Mouse (Mus musculus): Measurements from ENCODE around the gene Slc6a16. TPM values are rescaled to one million over a fixed set of nuclear protein-coding genes. Genes with fewer than 3 reads are reported as not detected.

Slc6a16 gene
- total and polyA plus RNA-seq, 2 experiments from 2014 or later = 0.16 to 2.3 TPM

DNA sequence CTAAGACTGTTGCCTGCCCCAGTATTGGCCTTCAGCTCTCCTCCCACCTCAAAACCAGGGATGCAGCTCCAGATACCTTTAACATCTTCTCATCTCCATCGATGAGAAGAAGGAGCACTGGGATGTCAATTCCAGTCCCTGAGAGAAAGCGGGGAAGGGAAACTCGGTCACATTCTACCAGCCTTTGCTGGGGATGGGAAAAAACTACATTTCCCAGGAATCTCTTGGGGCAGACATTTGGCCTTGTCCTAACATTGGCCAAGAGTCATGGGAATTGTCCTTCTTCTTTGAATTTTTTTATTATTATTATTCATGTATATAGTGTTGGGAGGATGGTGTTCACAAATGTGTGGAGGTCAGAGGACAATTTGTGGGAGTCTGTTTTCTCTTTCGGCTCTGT lies 81.4 kb downstream of the Slc6a16 start:
- no peak overlapping the region for H3K27ac ChIP-seq (ENCODE audit: low read depth, low read length)
- H3K9me3 ChIP-seq (ENCODE audit: low read length) = no peaks in the 10 kb centered on the region
- no peak for TF ChIP-seq CTCF (IDR thresholded peaks at IDR 0.05)
- no peaks in the 10 kb centered on the region for H3K4me1 ChIP-seq (ENCODE audit: insufficient read depth, low read length)
- no peak for ATAC-seq (ENCODE audit: low FRiP score)
- WGBS = 87% methylated on average over 4 of the region's 4 CpGs
- peaks cover 27% of the 10 kb centered on the region for H3K36me3 ChIP-seq (ENCODE audit: insufficient read depth, low read length)
- H3K4me3 ChIP-seq (ENCODE audit: low read depth, low read length) = no peak overlapping the region
- no peak overlapping the region for H3K9ac ChIP-seq (replicated peaks; ENCODE audit: low read length, poor library complexity, severe bottlenecking)
- no peak overlapping the region for H3K4me2 ChIP-seq (ENCODE audit: low read depth, low read length, poor library complexity, severe bottlenecking)
- DNase-seq (ENCODE audit: low spot score) = no peak
- H3K27me3 ChIP-seq (ENCODE audit: insufficient read depth, low read length) = no peaks in the 10 kb centered on the region

Other genes starting within 250 kb of the Slc6a16 start
Only the 30 nearest of the 38 such genes appear.
- 17.4 and 17.9 TPM in 2 replicates for gene Prr12, start 188.2 kb upstream of the Slc6a16 start, total RNA-seq (2014; rRNA removed)
- gene Prr12, start 188.2 kb upstream of the Slc6a16 start, polyA plus RNA-seq (2015; fragmentation: Nextera tagmentation; extraction: Ambion mirVana) = 8.8 and 9.2 TPM in 2 replicates
- gene Nosip, start 178.7 kb upstream of the Slc6a16 start, total RNA-seq (2014; rRNA removed) = 68.3 and 79.4 TPM in 2 replicates
- gene Nosip, start 178.7 kb upstream of the Slc6a16 start, polyA plus RNA-seq (2015; fragmentation: Nextera tagmentation; extraction: Ambion mirVana) = 70.0 and 72.3 TPM in 2 replicates
- 7.7 and 10.3 TPM in 2 replicates for gene Prrg2, start 178.4 kb upstream of the Slc6a16 start, total RNA-seq (2014; rRNA removed)
- 13.7 and 15.7 TPM in 2 replicates for gene Prrg2, start 178.4 kb upstream of the Slc6a16 start, polyA plus RNA-seq (2015; fragmentation: Nextera tagmentation; extraction: Ambion mirVana)
- 24.2 and 29.5 TPM in 2 replicates for gene Rcn3, start 148.9 kb upstream of the Slc6a16 start, total RNA-seq (2014; rRNA removed)
- gene Rcn3, start 148.9 kb upstream of the Slc6a16 start, polyA plus RNA-seq (2015; fragmentation: Nextera tagmentation; extraction: Ambion mirVana) = 31.9 and 33.6 TPM in 2 replicates
- 27.2 and 30.5 TPM in 2 replicates for gene Fcgrt, start 137.2 kb upstream of the Slc6a16 start, total RNA-seq (2014; rRNA removed)
- gene Fcgrt, start 137.2 kb upstream of the Slc6a16 start, polyA plus RNA-seq (2015; fragmentation: Nextera tagmentation; extraction: Ambion mirVana) = 36.4 and 44.5 TPM in 2 replicates
- gene Rps11, start 116.6 kb upstream of the Slc6a16 start, total RNA-seq (2014; rRNA removed) = 1,069 and 1,136 TPM in 2 replicates
- 671 and 697 TPM in 2 replicates for gene Rps11, start 116.6 kb upstream of the Slc6a16 start, polyA plus RNA-seq (2015; fragmentation: Nextera tagmentation; extraction: Ambion mirVana)
- gene Rpl13a, start 112.3 kb upstream of the Slc6a16 start, total RNA-seq (2014; rRNA removed) = 1,048 and 1,621 TPM in 2 replicates
- gene Rpl13a, start 112.3 kb upstream of the Slc6a16 start, polyA plus RNA-seq (2015; fragmentation: Nextera tagmentation; extraction: Ambion mirVana) = 667 and 701 TPM in 2 replicates
- gene Gm45713, start 104.9 kb upstream of the Slc6a16 start, total RNA-seq (2014; rRNA removed) = 2.0 TPM in 1 of 2 replicates, not detected in the other
- 0.39 TPM in 1 of 2 replicates, not detected in the other for gene Gm45713, start 104.9 kb upstream of the Slc6a16 start, polyA plus RNA-seq (2015; fragmentation: Nextera tagmentation; extraction: Ambion mirVana)
- gene Flt3l, start 104.7 kb upstream of the Slc6a16 start, total RNA-seq (2014; rRNA removed) = 3.4 and 7.8 TPM in 2 replicates
- 1.3 and 1.7 TPM in 2 replicates for gene Flt3l, start 104.7 kb upstream of the Slc6a16 start, polyA plus RNA-seq (2015; fragmentation: Nextera tagmentation; extraction: Ambion mirVana)
- 104 and 124 TPM in 2 replicates for gene Pih1d1, start 86.8 kb upstream of the Slc6a16 start, total RNA-seq (2014; rRNA removed)
- gene Pih1d1, start 86.8 kb upstream of the Slc6a16 start, polyA plus RNA-seq (2015; fragmentation: Nextera tagmentation; extraction: Ambion mirVana) = 77.1 and 81.6 TPM in 2 replicates
- 18.9 and 22.0 TPM in 2 replicates for gene Aldh16a1, start 86.5 kb upstream of the Slc6a16 start, total RNA-seq (2014; rRNA removed)
- gene Aldh16a1, start 86.5 kb upstream of the Slc6a16 start, polyA plus RNA-seq (2015; fragmentation: Nextera tagmentation; extraction: Ambion mirVana) = 12.9 and 15.2 TPM in 2 replicates
- 1.9 and 2.5 TPM in 2 replicates for gene Slc17a7, start 77.1 kb upstream of the Slc6a16 start, total RNA-seq (2014; rRNA removed)
- gene Slc17a7, start 77.1 kb upstream of the Slc6a16 start, polyA plus RNA-seq (2015; fragmentation: Nextera tagmentation; extraction: Ambion mirVana) = 0.95 and 0.96 TPM in 2 replicates
- not detected in 2 replicates for gene Gfy, start 61.5 kb upstream of the Slc6a16 start, total RNA-seq (2014; rRNA removed)
- gene Gfy, start 61.5 kb upstream of the Slc6a16 start, polyA plus RNA-seq (2015; fragmentation: Nextera tagmentation; extraction: Ambion mirVana) = 0.11 and 0.51 TPM in 2 replicates
- not detected in 2 replicates for gene Pth2, start 60.1 kb upstream of the Slc6a16 start, total RNA-seq (2014; rRNA removed)
- gene Pth2, start 60.1 kb upstream of the Slc6a16 start, polyA plus RNA-seq (2015; fragmentation: Nextera tagmentation; extraction: Ambion mirVana) = 0.93 and 1.3 TPM in 2 replicates
- gene Ccdc155, start 36.2 kb upstream of the Slc6a16 start, total RNA-seq (2014; rRNA removed) = 0.24 and 0.38 TPM in 2 replicates
- 0.32 and 0.50 TPM in 2 replicates for gene Ccdc155, start 36.2 kb upstream of the Slc6a16 start, polyA plus RNA-seq (2015; fragmentation: Nextera tagmentation; extraction: Ambion mirVana)
- gene Dkkl1, start 28.9 kb upstream of the Slc6a16 start, total RNA-seq (2014; rRNA removed) = 9.0 and 14.4 TPM in 2 replicates
- 23.8 and 23.9 TPM in 2 replicates for gene Dkkl1, start 28.9 kb upstream of the Slc6a16 start, polyA plus RNA-seq (2015; fragmentation: Nextera tagmentation; extraction: Ambion mirVana)
- gene Tead2, start 25.3 kb upstream of the Slc6a16 start, total RNA-seq (2014; rRNA removed) = 31.2 and 54.8 TPM in 2 replicates
- gene Tead2, start 25.3 kb upstream of the Slc6a16 start, polyA plus RNA-seq (2015; fragmentation: Nextera tagmentation; extraction: Ambion mirVana) = 16.8 and 17.0 TPM in 2 replicates
- gene Cd37, start 2.0 kb upstream of the Slc6a16 start, total RNA-seq (2014; rRNA removed) = 1.2 and 1.7 TPM in 2 replicates
- 1.5 and 2.4 TPM in 2 replicates for gene Cd37, start 2.0 kb upstream of the Slc6a16 start, polyA plus RNA-seq (2015; fragmentation: Nextera tagmentation; extraction: Ambion mirVana)
- not detected in 2 replicates for gene Slc6a21, start 36.4 kb downstream of the Slc6a16 start, total RNA-seq (2014; rRNA removed)
- gene Slc6a21, start 36.4 kb downstream of the Slc6a16 start, polyA plus RNA-seq (2015; fragmentation: Nextera tagmentation; extraction: Ambion mirVana) = not detected in 2 replicates
- gene Trpm4, start 92.7 kb downstream of the Slc6a16 start, total RNA-seq (2014; rRNA removed) = 22.6 and 35.4 TPM in 2 replicates
- gene Trpm4, start 92.7 kb downstream of the Slc6a16 start, polyA plus RNA-seq (2015; fragmentation: Nextera tagmentation; extraction: Ambion mirVana) = 10.4 and 10.7 TPM in 2 replicates
- gene Hrc, start 94.2 kb downstream of the Slc6a16 start, total RNA-seq (2014; rRNA removed) = 0.33 TPM in 1 of 2 replicates, not detected in the other
- 0.26 and 0.49 TPM in 2 replicates for gene Hrc, start 94.2 kb downstream of the Slc6a16 start, polyA plus RNA-seq (2015; fragmentation: Nextera tagmentation; extraction: Ambion mirVana)
- 87.4 and 104 TPM in 2 replicates for gene Ppfia3, start 125.9 kb downstream of the Slc6a16 start, total RNA-seq (2014; rRNA removed)
- gene Ppfia3, start 125.9 kb downstream of the Slc6a16 start, polyA plus RNA-seq (2015; fragmentation: Nextera tagmentation; extraction: Ambion mirVana) = 28.9 and 31.6 TPM in 2 replicates
- 68.6 and 96.6 TPM in 2 replicates for gene Lin7b, start 129.5 kb downstream of the Slc6a16 start, total RNA-seq (2014; rRNA removed)
- 59.9 and 70.3 TPM in 2 replicates for gene Lin7b, start 129.5 kb downstream of the Slc6a16 start, polyA plus RNA-seq (2015; fragmentation: Nextera tagmentation; extraction: Ambion mirVana)
- gene Snrnp70, start 154.7 kb downstream of the Slc6a16 start, total RNA-seq (2014; rRNA removed) = 249 and 258 TPM in 2 replicates
- 108 and 131 TPM in 2 replicates for gene Snrnp70, start 154.7 kb downstream of the Slc6a16 start, polyA plus RNA-seq (2015; fragmentation: Nextera tagmentation; extraction: Ambion mirVana)
- gene Kcna7, start 164.6 kb downstream of the Slc6a16 start, total RNA-seq (2014; rRNA removed) = not detected in 2 replicates
- gene Kcna7, start 164.6 kb downstream of the Slc6a16 start, polyA plus RNA-seq (2015; fragmentation: Nextera tagmentation; extraction: Ambion mirVana) = 0.06 TPM in 1 of 2 replicates, not detected in the other
- 0.24 TPM in 1 of 2 replicates, not detected in the other for gene Ntf5, start 172.6 kb downstream of the Slc6a16 start, total RNA-seq (2014; rRNA removed)
- gene Ntf5, start 172.6 kb downstream of the Slc6a16 start, polyA plus RNA-seq (2015; fragmentation: Nextera tagmentation; extraction: Ambion mirVana) = not detected in 2 replicates
- 1.8 TPM in 1 of 2 replicates, not detected in the other for gene Lhb, start 179.7 kb downstream of the Slc6a16 start, total RNA-seq (2014; rRNA removed)
- 0.32 and 0.70 TPM in 2 replicates for gene Lhb, start 179.7 kb downstream of the Slc6a16 start, polyA plus RNA-seq (2015; fragmentation: Nextera tagmentation; extraction: Ambion mirVana)
- 11.5 and 19.7 TPM in 2 replicates for gene Gys1, start 193.8 kb downstream of the Slc6a16 start, total RNA-seq (2014; rRNA removed)
- 12.0 and 12.2 TPM in 2 replicates for gene Gys1, start 193.8 kb downstream of the Slc6a16 start, polyA plus RNA-seq (2015; fragmentation: Nextera tagmentation; extraction: Ambion mirVana)
- 129 and 146 TPM in 2 replicates for gene Ruvbl2, start 197.0 kb downstream of the Slc6a16 start, total RNA-seq (2014; rRNA removed)
- gene Ruvbl2, start 197.0 kb downstream of the Slc6a16 start, polyA plus RNA-seq (2015; fragmentation: Nextera tagmentation; extraction: Ambion mirVana) = 80.5 and 90.8 TPM in 2 replicates
- gene Ftl1, start 218.8 kb downstream of the Slc6a16 start, total RNA-seq (2014; rRNA removed) = 2,165 and 2,428 TPM in 2 replicates
- gene Ftl1, start 218.8 kb downstream of the Slc6a16 start, polyA plus RNA-seq (2015; fragmentation: Nextera tagmentation; extraction: Ambion mirVana) = 4,797 and 5,109 TPM in 2 replicates